Mouse (Mus musculus) right cerebral cortex, postnatal 4 days (tissue): ENCODE measurements at regions not wholly inside any gene's neighbourhood (a gene's known extent, or its start where the extent isn't known, plus 50 kb on each side); places are given as distances from the start of the nearest gene placed in this dataset.
A peak's percentile ranks its signal among the peaks of the same experiment; 100 is the strongest.

ENCODE experiments used
- DNase-seq: peaks from one replicate; pipeline ENCODE4 v3.0.0-alpha.2; 2022

GRCm38 (mm10) chr8:90635766-90636492 is 181.3 kb downstream of the Gm19935 start:
- DNase-seq, result no peak

- DNase-seq, result no peak
These were observed 186.4 kb downstream of the Gm19935 start for GRCm38 (mm10) chr8:90630796-90631195.

- no peak for DNase-seq
These were observed 208.8 kb downstream of the Gm19935 start for GRCm38 (mm10) chr8:90608410-90608809.

- DNase-seq, result no peak
These were observed 216.1 kb downstream of the Gm19935 start for GRCm38 (mm10) chr8:90600946-90601695.

GRCm38 (mm10) chr8:90597376-90597775 is 219.8 kb downstream of the Gm19935 start:
- no peak for DNase-seq

- no peak for DNase-seq
These were observed 231.3 kb upstream of the Tox3 start for GRCm38 (mm10) chr8:90579426-90579825.

- peak; percentile 19 for DNase-seq
These were observed 228.8 kb upstream of the Tox3 start for GRCm38 (mm10) chr8:90576976-90577375.

- no peak for DNase-seq
These were observed 226.5 kb upstream of the Tox3 start for GRCm38 (mm10) chr8:90574676-90575075.

GRCm38 (mm10) chr8:90556079-90556427 is 207.9 kb upstream of the Tox3 start:
- no peak for DNase-seq

GRCm38 (mm10) chr8:90555415-90556078 is 207.4 kb upstream of the Tox3 start:
- no peak for DNase-seq

GRCm38 (mm10) chr8:90547276-90547675 is 199.1 kb upstream of the Tox3 start:
- DNase-seq, result no peak

GRCm38 (mm10) chr8:90542619-90543018 is 194.5 kb upstream of the Tox3 start:
- DNase-seq, result no peak

GRCm38 (mm10) chr8:90536196-90536640 is 188.1 kb upstream of the Tox3 start:
- peak; percentile 32 for DNase-seq

GRCm38 (mm10) chr8:90535515-90536156 is 187.5 kb upstream of the Tox3 start:
- no peak for DNase-seq

- no peak for DNase-seq
These were observed 173.2 kb upstream of the Tox3 start for GRCm38 (mm10) chr8:90521393-90521792.

- no peak for DNase-seq
These were observed 172.0 kb upstream of the Tox3 start for GRCm38 (mm10) chr8:90520186-90520585.

GRCm38 (mm10) chr8:90519567-90519966 is 171.4 kb upstream of the Tox3 start:
- no peak for DNase-seq

GRCm38 (mm10) chr8:90514191-90514590 is 166.0 kb upstream of the Tox3 start:
- no peak for DNase-seq

GRCm38 (mm10) chr8:90513601-90514000 is 165.5 kb upstream of the Tox3 start:
- DNase-seq, result no peak

GRCm38 (mm10) chr8:90513102-90513501 is 165.0 kb upstream of the Tox3 start:
- no peak for DNase-seq

- DNase-seq, result no peak
These were observed 164.5 kb upstream of the Tox3 start for GRCm38 (mm10) chr8:90512594-90512993.

GRCm38 (mm10) chr8:90504521-90504920 is 156.4 kb upstream of the Tox3 start:
- DNase-seq, result peak; percentile 39

GRCm38 (mm10) chr8:90503306-90503705 is 155.2 kb upstream of the Tox3 start:
- no peak for DNase-seq
